11 mouse cellular contexts compared by ENCODE assay signal in the genomic region with DNA sequence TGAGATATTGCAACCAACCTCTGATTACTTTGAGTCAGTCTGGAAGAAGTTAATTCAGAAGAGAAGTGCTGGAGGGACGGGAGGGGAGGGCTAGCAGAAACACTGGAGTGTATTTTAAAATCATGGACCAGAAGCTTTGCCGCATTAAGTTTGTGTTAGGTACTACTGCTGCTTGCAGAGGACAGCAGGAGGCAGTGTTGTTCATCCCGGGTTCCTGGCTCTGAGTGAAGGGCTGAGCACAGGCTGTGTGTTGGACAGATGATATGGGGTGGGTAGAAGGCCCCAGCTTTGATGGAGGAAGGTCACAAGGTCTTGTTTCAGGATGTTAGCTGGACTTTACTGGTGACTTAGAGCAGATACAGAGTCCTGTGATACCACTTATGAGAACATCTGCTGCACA.
DNase-seq lines count a peak whose midpoint lies in the region; ATAC-seq and TF ChIP-seq lines count a peak whose summit lies in the region.
"Had no signal": no experiment of that assay in that cellular context is flagged by ENCODE, and none has a peak within 500 bp of the region (broad histone marks: within the 10 kb centered on the region; RNA-seq: fewer than 3 reads in every experiment).

No protein-coding gene starts in this region.

- no peaks in the 10 kb centered on the region for H3K27me3 ChIP-seq in Patski
- no peaks in the 10 kb centered on the region for H3K27me3 ChIP-seq in small intestine, adult 2 months (ENCODE audit: control insufficient read depth, insufficient read depth, low read length)

- POLR2A ChIA-PET in Patski (lab: Charles Lee) = no interaction called here

- TF ChIP-seq POLR2A in small intestine, adult 2 months (IDR thresholded peaks at IDR 0.05; ENCODE audit: low read depth, low read length) = no peak

- 63% methylated on average over 3 of the region's 3 CpGs for WGBS in small intestine, adult 2 months

- peaks cover 10% of the 10 kb centered on the region; the same call in 1 of the 2 replicates for H3K4me1 ChIP-seq in small intestine, adult 2 months (ENCODE audit: control insufficient read depth, insufficient read depth, insufficient read length, low read length)

- in situ Hi-C loops in Patski (cut with MboI; ENCODE audit: low pct_unique_long_range_greater_than_20kb) = no loop called here

- no peaks in the 10 kb centered on the region for H3K36me3 ChIP-seq in small intestine, adult 2 months (ENCODE audit: control insufficient read depth, insufficient read depth, low read length)
- H3K36me3 ChIP-seq: neural tube, embryonic 13.5 days had no signal

- CTCF ChIA-PET in Patski (lab: Charles Lee) = interaction anchor here (1.0 to 1.1 kb wide), 2 partner anchors 10 to 11 kb away, joined by 3 read pairs; no protein-coding TSS in a partner anchor

- intact Hi-C loops in left cerebral cortex, adult 2 months (cut with DNase I) = no loop called here
- intact Hi-C loops in left cerebral cortex, postnatal 4 days (cut with DNase I) = no loop called here

- TF ChIP-seq CTCF in left cerebral cortex, adult 2 months (IDR thresholded peaks at IDR 0.05) = peak; percentile 37
- TF ChIP-seq CTCF in Patski (IDR thresholded peaks at IDR 0.05) = peak; percentile 50
- peak; percentile 33; the same call in 1 of the 2 replicates for TF ChIP-seq CTCF in small intestine, adult 2 months (IDR thresholded peaks at IDR 0.05; ENCODE audit: extremely low read depth, insufficient read length, insufficient replicate concordance, low read depth, low read length)

- no peak for ATAC-seq in Patski
- no peak for ATAC-seq in erythroblast, adult 5-6 weeks (replicated peaks; ENCODE audit: low FRiP score, poor library complexity, severe bottlenecking)

- DNase-seq in adrenal gland, postnatal 10 days = peak; percentile 18
- no peak for DNase-seq in adrenal gland, postnatal 36 days
- DNase-seq in left cerebral cortex, adult 2 months (ENCODE audit: extremely low spot score in 1 of 2, low spot score in 2 of 2) = no peak
- DNase-seq in left cerebral cortex, postnatal 4 days = no peak
- no peak for DNase-seq in Patski (ENCODE audit: low read depth, low spot score)
- DNase-seq in layer of hippocampus, postnatal 10 days (ENCODE audit: low spot score in 2 of 2) = no peak
- DNase-seq: adrenal gland, postnatal 25 days; cerebellum, postnatal 36 days had no signal

- H3K27ac ChIP-seq in left cerebral cortex, adult 2 months = no peak overlapping the region
- H3K27ac ChIP-seq in small intestine, adult 2 months (ENCODE audit: insufficient read depth, low read depth, low read length) = no peak overlapping the region
- H3K27ac ChIP-seq: neural tube, embryonic 13.5 days had no signal

- no peak overlapping the region for H3K4me3 ChIP-seq in left cerebral cortex, adult 2 months
- no peak overlapping the region for H3K4me3 ChIP-seq in small intestine, adult 2 months (ENCODE audit: low read depth, low read length)
- H3K4me3 ChIP-seq: neural tube, embryonic 13.5 days had no signal
